Mouse (Mus musculus) fibroblast of lung, adult 2 months (primary cell): ENCODE data around the gene Kcnk13.

ENCODE experiments used
- DNase-seq: peaks from one replicate; pipeline ENCODE4 v3.0.0-alpha.2; 2011; ENCODE audit warnings: low read depth

Gene Kcnk13

GRCm38 (mm10) chr12:100090750-100091149 is 126.5 kb downstream of the Kcnk13 start:
- DNase-seq, result no peak

- DNase-seq, result no peak
These were observed 128.7 kb downstream of the Kcnk13 start for GRCm38 (mm10) chr12:100093046-100093445.

- DNase-seq, result no peak
These were observed 135.8 kb downstream of the Kcnk13 start for GRCm38 (mm10) chr12:100099971-100100706.

DNA sequence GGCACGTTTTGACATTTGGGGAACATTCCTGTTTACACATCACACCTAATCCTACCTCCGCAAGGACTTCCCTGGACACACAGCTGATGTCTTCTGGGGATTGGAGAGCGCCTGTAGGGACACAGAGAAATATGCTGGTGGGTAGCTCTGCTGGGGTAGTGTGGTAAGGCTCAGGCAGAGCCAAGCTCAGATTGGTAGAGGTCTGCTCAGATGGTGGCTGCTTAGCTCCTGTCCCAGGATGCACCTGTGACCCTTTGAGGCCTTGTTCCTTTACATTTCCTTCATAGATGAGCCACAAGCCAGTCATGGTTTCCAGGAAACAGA is 136.4 kb downstream of the Kcnk13 start:
- no peak for DNase-seq

GRCm38 (mm10) chr12:100101651-100102050 is 137.4 kb downstream of the Kcnk13 start:
- DNase-seq, result no peak

DNA sequence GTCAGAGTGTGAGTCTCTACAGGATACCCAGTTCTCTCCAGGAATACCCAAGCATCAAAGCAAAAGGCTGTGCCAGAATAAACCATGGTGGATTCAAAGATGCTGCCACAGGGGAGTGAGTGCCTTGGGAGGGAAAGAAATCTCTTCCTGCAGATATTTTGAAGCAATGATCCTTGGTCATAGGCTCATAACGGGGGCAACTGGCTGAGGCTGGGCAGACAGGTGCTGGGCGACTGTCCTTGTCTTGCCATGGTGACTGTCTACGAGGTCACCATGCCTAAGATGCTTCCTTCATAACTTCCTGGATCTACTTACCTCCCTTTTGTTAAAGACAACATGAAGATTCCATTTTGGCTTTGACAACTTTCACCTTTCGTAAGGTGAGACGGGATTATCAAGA is 140.2 kb downstream of the Kcnk13 start:
- no peak for DNase-seq

DNA sequence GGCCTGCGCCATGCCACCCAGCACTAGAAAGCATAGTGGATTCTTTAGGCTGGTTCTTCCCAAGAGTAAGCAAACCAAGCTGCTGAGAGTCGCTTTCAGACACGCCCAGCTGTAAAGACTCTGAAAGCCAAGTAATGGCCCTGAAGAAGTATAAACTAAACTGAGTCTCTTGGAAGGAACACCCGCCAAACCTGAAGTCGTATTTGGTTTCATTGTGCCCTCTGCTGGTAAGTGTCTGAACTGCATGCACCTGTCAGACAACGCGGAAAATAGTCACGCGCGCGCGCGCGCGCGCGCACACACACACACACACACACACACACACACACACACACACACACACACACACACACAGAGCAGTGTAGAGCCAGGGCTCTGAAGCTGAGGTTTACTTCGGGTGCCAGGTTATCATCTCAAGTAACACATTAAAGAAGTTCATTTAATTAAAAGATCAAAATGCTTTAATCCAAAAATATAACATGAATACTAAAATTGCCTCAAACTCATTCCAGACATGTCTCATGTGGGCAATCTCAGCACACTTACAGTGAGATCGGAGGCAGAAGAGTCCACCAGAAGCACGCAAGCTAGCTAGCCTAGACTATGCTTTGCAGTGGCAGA is 142.1 kb downstream of the Kcnk13 start:
- peak; percentile 31 for DNase-seq

- no peak for DNase-seq
These were observed 143.1 kb downstream of the Kcnk13 start for GRCm38 (mm10) chr12:100107436-100107835.

- DNase-seq, result peak; percentile 83
These were observed 145.8 kb downstream of the Kcnk13 start, which contains the start of gene Psmc1 for GRCm38 (mm10) chr12:100109986-100110696. TSS of gene Psmc1 (plus strand) at chr12:100110154.
